Mouse (Mus musculus): Measurements from ENCODE around the gene Pcyt1a. TPM values are rescaled to one million over a fixed set of nuclear protein-coding genes. Genes with fewer than 3 reads are reported as not detected.

Pcyt1a gene
- polyA plus RNA-seq, 1 experiment from 2014 or later: 48.8 TPM

- WGBS: 54% methylated on average over 4 of the region's 4 CpGs
- Histone ChIP-seq H3K27ac (ENCODE audit: low read length) (no peak overlapping the region), H3K36me3 (ENCODE audit: control insufficient read depth, insufficient read depth) (peaks cover 2% of the 10 kb centered on the region; the same call in 1 of the 2 replicates), H3K4me3 (replicated peaks; ENCODE audit: low read length) (no peak overlapping the region), H3K27me3 (replicated peaks; ENCODE audit: control insufficient read depth, insufficient read depth, low read length) (no peaks in the 10 kb centered on the region), H3K9me3 (ENCODE audit: control insufficient read depth, low read length) (no peaks in the 10 kb centered on the region), H3K4me2 (ENCODE audit: low read length) (no peak overlapping the region), H3K9ac (replicated peaks; ENCODE audit: low read depth, low read length) (no peak overlapping the region), H3K4me1 (replicated peaks; ENCODE audit: control insufficient read depth, insufficient read depth, low read length) (no peaks in the 10 kb centered on the region)
- no peak for ATAC-seq
Observed at GRCm38 (mm10) chr16:32460518-32460917, 29.8 kb downstream of the Pcyt1a start.

- H3K36me3 ChIP-seq (ENCODE audit: control insufficient read depth, insufficient read depth): peaks cover 2% of the 10 kb centered on the region; the same call in 1 of the 2 replicates
- WGBS: 95% methylated on average over 5 of the region's 5 CpGs
- no peaks in the 10 kb centered on the region for H3K4me1 ChIP-seq (replicated peaks; ENCODE audit: control insufficient read depth, insufficient read depth, low read length)
- ATAC-seq: no peak
- no peak overlapping the region for H3K4me3 ChIP-seq (replicated peaks; ENCODE audit: low read length)
- H3K27ac ChIP-seq (ENCODE audit: low read length): no peak overlapping the region
- no peaks in the 10 kb centered on the region for H3K9me3 ChIP-seq (ENCODE audit: control insufficient read depth, low read length)
- no peaks in the 10 kb centered on the region for H3K27me3 ChIP-seq (replicated peaks; ENCODE audit: control insufficient read depth, insufficient read depth, low read length)
- no peak overlapping the region for H3K9ac ChIP-seq (replicated peaks; ENCODE audit: low read depth, low read length)
- no peak overlapping the region for H3K4me2 ChIP-seq (ENCODE audit: low read length)
Observed at GRCm38 (mm10) chr16:32461713-32462112, 31.0 kb downstream of the Pcyt1a start.

- Histone ChIP-seq H3K4me3 (replicated peaks; ENCODE audit: low read length) (no peak overlapping the region), H3K9ac (replicated peaks; ENCODE audit: low read depth, low read length) (no peak overlapping the region), H3K27me3 (replicated peaks; ENCODE audit: control insufficient read depth, insufficient read depth, low read length) (no peaks in the 10 kb centered on the region), H3K36me3 (ENCODE audit: control insufficient read depth, insufficient read depth) (peaks cover 4% of the 10 kb centered on the region; the same call in 1 of the 2 replicates), H3K4me2 (ENCODE audit: low read length) (no peak overlapping the region), H3K4me1 (replicated peaks; ENCODE audit: control insufficient read depth, insufficient read depth, low read length) (no peaks in the 10 kb centered on the region), H3K27ac (ENCODE audit: low read length) (no peak overlapping the region), H3K9me3 (ENCODE audit: control insufficient read depth, low read length) (no peaks in the 10 kb centered on the region)
- ATAC-seq: no peak
- 95% methylated on average over 16 of the region's 16 CpGs for WGBS
Observed at GRCm38 (mm10) chr16:32462950-32463349, 32.2 kb downstream of the Pcyt1a start.

GRCm38 (mm10) chr16:32463426-32463825, 32.7 kb downstream of the Pcyt1a start:
- Histone ChIP-seq H3K27me3 (replicated peaks; ENCODE audit: control insufficient read depth, insufficient read depth, low read length) (no peaks in the 10 kb centered on the region), H3K9me3 (ENCODE audit: control insufficient read depth, low read length) (no peaks in the 10 kb centered on the region), H3K27ac (ENCODE audit: low read length) (no peak overlapping the region), H3K9ac (replicated peaks; ENCODE audit: low read depth, low read length) (no peak overlapping the region), H3K4me3 (replicated peaks; ENCODE audit: low read length) (no peak overlapping the region), H3K4me1 (replicated peaks; ENCODE audit: control insufficient read depth, insufficient read depth, low read length) (no peaks in the 10 kb centered on the region), H3K36me3 (ENCODE audit: control insufficient read depth, insufficient read depth) (peaks cover 4% of the 10 kb centered on the region; the same call in 1 of the 2 replicates), H3K4me2 (ENCODE audit: low read length) (no peak overlapping the region)
- 90% methylated on average over 2 of the region's 2 CpGs for WGBS
- ATAC-seq: no peak

GRCm38 (mm10) chr16:32464908-32465307, 34.2 kb downstream of the Pcyt1a start:
- Histone ChIP-seq H3K4me2 (ENCODE audit: low read length) (no peak overlapping the region), H3K27me3 (replicated peaks; ENCODE audit: control insufficient read depth, insufficient read depth, low read length) (no peaks in the 10 kb centered on the region), H3K27ac (ENCODE audit: low read length) (no peak overlapping the region), H3K9ac (replicated peaks; ENCODE audit: low read depth, low read length) (no peak overlapping the region), H3K36me3 (ENCODE audit: control insufficient read depth, insufficient read depth) (peaks cover 6% of the 10 kb centered on the region), H3K9me3 (ENCODE audit: control insufficient read depth, low read length) (no peaks in the 10 kb centered on the region), H3K4me1 (replicated peaks; ENCODE audit: control insufficient read depth, insufficient read depth, low read length) (no peaks in the 10 kb centered on the region), H3K4me3 (replicated peaks; ENCODE audit: low read length) (no peak overlapping the region)
- no peak for ATAC-seq
- WGBS: 0% methylated on average over 1 of the region's 1 CpGs

- 93% methylated on average over 3 of the region's 3 CpGs for WGBS
- H3K27ac ChIP-seq (ENCODE audit: low read length): no peak overlapping the region
- H3K4me2 ChIP-seq (ENCODE audit: low read length): no peak overlapping the region
- no peak for ATAC-seq
- H3K27me3 ChIP-seq (replicated peaks; ENCODE audit: control insufficient read depth, insufficient read depth, low read length): no peaks in the 10 kb centered on the region
- H3K36me3 ChIP-seq (ENCODE audit: control insufficient read depth, insufficient read depth): peaks cover 14% of the 10 kb centered on the region
- no peaks in the 10 kb centered on the region for H3K9me3 ChIP-seq (ENCODE audit: control insufficient read depth, low read length)
- no peaks in the 10 kb centered on the region for H3K4me1 ChIP-seq (replicated peaks; ENCODE audit: control insufficient read depth, insufficient read depth, low read length)
- no peak overlapping the region for H3K4me3 ChIP-seq (replicated peaks; ENCODE audit: low read length)
- H3K9ac ChIP-seq (replicated peaks; ENCODE audit: low read depth, low read length): no peak overlapping the region
Observed at GRCm38 (mm10) chr16:32468488-32468887, 37.8 kb downstream of the Pcyt1a start.

- no peaks in the 10 kb centered on the region for H3K27me3 ChIP-seq (replicated peaks; ENCODE audit: control insufficient read depth, insufficient read depth, low read length)
- H3K4me1 ChIP-seq (replicated peaks; ENCODE audit: control insufficient read depth, insufficient read depth, low read length): no peaks in the 10 kb centered on the region
- no peak overlapping the region for H3K4me2 ChIP-seq (ENCODE audit: low read length)
- no peak overlapping the region for H3K9ac ChIP-seq (replicated peaks; ENCODE audit: low read depth, low read length)
- no peak overlapping the region for H3K27ac ChIP-seq (ENCODE audit: low read length)
- peaks cover 14% of the 10 kb centered on the region for H3K36me3 ChIP-seq (ENCODE audit: control insufficient read depth, insufficient read depth)
- ATAC-seq: no peak
- no peaks in the 10 kb centered on the region for H3K9me3 ChIP-seq (ENCODE audit: control insufficient read depth, low read length)
- H3K4me3 ChIP-seq (replicated peaks; ENCODE audit: low read length): no peak overlapping the region
- 85% methylated on average over 5 of the region's 5 CpGs for WGBS
Observed at GRCm38 (mm10) chr16:32469404-32470105, 38.8 kb downstream of the Pcyt1a start.

- Histone ChIP-seq H3K27me3 (replicated peaks; ENCODE audit: control insufficient read depth, insufficient read depth, low read length) (no peaks in the 10 kb centered on the region), H3K9me3 (ENCODE audit: control insufficient read depth, low read length) (no peaks in the 10 kb centered on the region), H3K4me3 (replicated peaks; ENCODE audit: low read length) (no peak overlapping the region), H3K9ac (replicated peaks; ENCODE audit: low read depth, low read length) (no peak overlapping the region), H3K4me2 (ENCODE audit: low read length) (no peak overlapping the region), H3K27ac (ENCODE audit: low read length) (no peak overlapping the region), H3K36me3 (ENCODE audit: control insufficient read depth, insufficient read depth) (peaks cover 11% of the 10 kb centered on the region), H3K4me1 (replicated peaks; ENCODE audit: control insufficient read depth, insufficient read depth, low read length) (no peaks in the 10 kb centered on the region)
- WGBS: 75% methylated on average over 7 of the region's 7 CpGs
- ATAC-seq: no peak
Observed at GRCm38 (mm10) chr16:32472276-32473015, 41.7 kb downstream of the Pcyt1a start.

GRCm38 (mm10) chr16:32477315-32477714, 46.6 kb downstream of the Pcyt1a start:
- Histone ChIP-seq H3K4me3 (replicated peaks; ENCODE audit: low read length) (no peak overlapping the region), H3K4me1 (replicated peaks; ENCODE audit: control insufficient read depth, insufficient read depth, low read length) (no peaks in the 10 kb centered on the region), H3K4me2 (ENCODE audit: low read length) (no peak overlapping the region), H3K9ac (replicated peaks; ENCODE audit: low read depth, low read length) (no peak overlapping the region), H3K9me3 (ENCODE audit: control insufficient read depth, low read length) (no peaks in the 10 kb centered on the region), H3K27me3 (replicated peaks; ENCODE audit: control insufficient read depth, insufficient read depth, low read length) (no peaks in the 10 kb centered on the region), H3K36me3 (ENCODE audit: control insufficient read depth, insufficient read depth) (peaks cover 3% of the 10 kb centered on the region; the same call in 1 of the 2 replicates), H3K27ac (ENCODE audit: low read length) (no peak overlapping the region)
- no peak for ATAC-seq
- WGBS: 93% methylated on average over 6 of the region's 6 CpGs
